Mouse (Mus musculus) kidney, adult 18-20 months (tissue): ENCODE measurements around the gene Nox4.
"Not testable (repeated sequence)": the region's sequence is repeated elsewhere in the genome, so short reads cannot be mapped to it uniquely, and the experiment has no call there.

ENCODE experiments used
- DNase-seq: peaks from one replicate; pipeline ENCODE4 v3.0.0; 2021

Gene Nox4

DNA sequence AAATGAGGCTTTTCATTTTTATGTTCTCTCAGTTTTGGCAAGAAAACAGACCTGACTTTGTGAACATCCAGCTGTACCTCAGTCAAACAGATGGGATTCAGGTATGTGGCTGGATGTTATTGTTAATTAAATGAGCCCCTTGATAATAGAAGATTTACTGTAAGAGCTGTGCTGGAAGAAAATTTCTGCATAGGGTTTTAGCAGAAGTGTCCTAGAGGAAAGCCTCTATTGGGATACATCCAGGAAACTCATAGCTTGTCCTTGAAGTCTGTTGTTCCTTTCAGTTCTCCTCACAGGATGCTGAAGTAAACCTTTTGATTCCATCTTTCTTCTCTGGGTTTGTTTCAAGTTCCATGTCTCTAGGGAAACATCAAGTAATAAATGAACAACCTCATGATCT lies 128.4 kb downstream of the Nox4 start:
- DNase-seq, result no peak

DNA sequence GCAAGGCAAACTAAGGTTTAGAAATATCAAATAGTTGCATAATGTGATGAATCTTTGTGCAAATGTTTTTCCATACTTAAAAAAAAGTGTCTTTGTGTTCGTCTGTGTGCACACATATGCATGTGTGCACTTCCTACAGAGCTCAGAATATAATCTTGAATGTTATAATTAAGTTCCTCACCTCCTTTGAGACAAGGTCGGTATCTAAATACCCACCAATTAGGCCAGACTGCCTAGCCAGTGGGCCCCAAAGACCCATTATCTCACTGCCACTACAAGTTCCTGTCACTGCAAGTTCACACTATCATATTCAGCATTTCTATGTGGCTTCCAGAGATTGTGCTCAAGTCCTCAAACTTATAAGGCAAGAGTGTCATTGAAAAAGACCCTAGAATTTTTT lies 129.0 kb downstream of the Nox4 start:
- no peak for DNase-seq

DNA sequence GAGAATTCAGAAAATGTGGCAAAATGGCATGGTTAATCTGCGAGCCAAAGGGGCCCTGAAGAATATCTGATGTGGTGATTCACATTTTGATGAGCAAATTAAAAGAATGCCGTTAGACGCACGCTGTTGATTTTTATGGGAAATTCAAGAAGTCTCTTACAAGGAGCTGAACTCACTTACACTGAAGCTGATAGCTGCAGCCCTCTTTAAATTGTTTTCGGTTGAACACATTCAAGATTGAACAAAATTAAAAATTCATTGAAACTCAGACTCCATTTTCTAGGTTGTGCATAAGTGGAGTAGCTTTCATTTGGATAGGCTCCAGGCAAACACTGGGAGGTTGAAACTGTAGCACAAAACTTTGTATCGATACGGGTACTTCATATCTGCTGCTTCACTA lies 151.1 kb downstream of the Nox4 start:
- DNase-seq, result no peak

DNA sequence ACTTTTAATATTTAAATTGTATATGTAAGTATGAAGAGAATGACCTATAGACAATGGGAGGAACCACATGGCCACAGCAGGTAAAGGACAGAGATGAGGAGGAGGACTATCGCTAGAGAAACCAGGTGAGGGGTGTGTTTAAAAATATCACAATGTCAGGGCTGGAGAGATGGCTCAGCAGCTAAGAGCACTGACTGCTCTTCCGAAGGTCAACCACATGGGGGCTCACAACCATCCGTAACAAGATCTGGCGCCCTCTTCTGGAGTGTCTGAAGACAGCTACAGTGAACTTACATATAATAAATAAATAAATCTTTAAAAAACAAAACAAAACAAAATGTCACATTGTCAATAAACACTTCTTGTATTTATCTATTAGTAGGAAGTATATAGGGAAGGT lies 165.5 kb downstream of the Nox4 start:
- DNase-seq, result not testable (repeated sequence)

DNA sequence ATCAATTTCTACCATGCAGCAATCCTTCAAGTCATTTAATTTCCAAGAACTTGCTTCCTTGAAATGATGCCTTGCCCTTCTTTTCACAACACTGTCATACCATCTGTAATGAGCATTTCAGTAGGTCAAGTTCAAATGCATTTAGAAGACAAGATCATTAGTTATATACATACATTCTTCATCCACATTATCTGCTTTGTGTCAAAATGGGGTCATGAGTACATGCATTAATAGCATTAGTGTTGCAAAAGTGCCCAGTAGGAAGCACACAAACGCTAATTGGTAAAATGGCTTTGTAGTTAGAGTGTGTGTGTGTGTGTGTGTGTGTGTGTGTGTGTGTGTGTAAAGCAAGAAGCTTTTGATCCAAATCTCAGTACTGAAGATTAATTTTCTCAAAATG lies 167.4 kb downstream of the Nox4 start:
- no peak for DNase-seq
